Mouse (Mus musculus) limb, embryonic 14.5 days (tissue): ENCODE data around the gene Sgsm3. TPM values are rescaled to one million over a fixed set of nuclear protein-coding genes. Genes with fewer than 3 reads are reported as not detected.

Experiments used
- ATAC-seq: fragments of 200-750 bp; cut with Nextera tagmentation; 2 replicates; pipeline ENCODE4 v1.8.0; 2017; ENCODE audit warnings: low read depth, moderate number of reproducible peaks, moderate TSS enrichment; ENCODE audit not compliant: low FRiP score
- DNase-seq: peaks from one replicate; pipeline ENCODE4 v3.0.0-alpha.2; 2015; ENCODE audit warnings: low spot score
- H3K27ac ChIP-seq: fragments of 300-500 bp; sonication (generic); replicated peaks from 2 replicates; pipeline ENCODE4 v1.5.1; 2014; ENCODE audit warnings: low read depth, mild to moderate bottlenecking, low read length, moderate library complexity, mixed read lengths
- H3K27me3 ChIP-seq: fragments of 300-500 bp; sonication (generic); 2 replicates; pipeline ENCODE4 v1.6.1; 2014; ENCODE audit warnings: low read length, mixed read lengths; ENCODE audit not compliant: control insufficient read depth, insufficient read depth
- H3K36me3 ChIP-seq: fragments of 300-500 bp; sonication (generic); 2 replicates; pipeline ENCODE4 v1.6.1; 2014; ENCODE audit warnings: mild to moderate bottlenecking, low read length, moderate library complexity, mixed read lengths; ENCODE audit not compliant: control insufficient read depth, insufficient read depth
- H3K4me1 ChIP-seq: fragments of 300-500 bp; sonication (generic); 2 replicates; pipeline ENCODE4 v1.6.1; 2014; ENCODE audit warnings: antibody characterized with exemption, low read length, mixed read lengths; ENCODE audit not compliant: control insufficient read depth, insufficient read depth
- H3K4me2 ChIP-seq: fragments of 300-500 bp; sonication (generic); replicated peaks from 2 replicates; pipeline ENCODE4 v1.6.1; 2014; ENCODE audit warnings: low read depth, mild to moderate bottlenecking, low read length, moderate library complexity; ENCODE audit not compliant: severe bottlenecking
- H3K4me3 ChIP-seq: fragments of 300-500 bp; sonication (generic); replicated peaks from 2 replicates; pipeline ENCODE4 v1.5.1; 2014; ENCODE audit warnings: low read length
- H3K9ac ChIP-seq: fragments of 300-500 bp; sonication (generic); 2 replicates; pipeline ENCODE4 v1.6.1; 2014; ENCODE audit warnings: mild to moderate bottlenecking, low read depth, low read length, moderate library complexity; ENCODE audit not compliant: severe bottlenecking
- H3K9me3 ChIP-seq: fragments of 300-500 bp; sonication (generic); 2 replicates; pipeline ENCODE4 v1.6.1; 2016; ENCODE audit warnings: low read length; ENCODE audit not compliant: control insufficient read depth
- POLR2A ChIP-seq: fragments of 200-500 bp; IDR thresholded peaks from 2 replicates; pipeline ENCODE4 v1.8.0; 2012; ENCODE audit warnings: inconsistent platforms, mild to moderate bottlenecking, moderate library complexity, borderline replicate concordance; ENCODE audit not compliant: insufficient read depth, insufficient read length; ENCODE audit errors: extremely low read depth
- WGBS: fragments of 180-500 bp; shearing (Covaris S2); extraction: QIAGEN DNeasy Blood & Tissue Kit; methylation state at CpG from one replicate; pipeline ENCODE4 v1.1.7; 2014; 5-methylcytosine and 5-hydroxymethylcytosine counted together
- microRNA-seq: library from miRNA; unstranded; fragments of <30 nt; microRNA quantifications from one replicate; pipeline ENCODE4, GENCODE M21; 2016
- polyA plus RNA-seq, 2 experiments: library from polyadenylated mRNA; depleted of rRNA in 1 of 2; stranded (reverse) in 1 of 2; unstranded in 1 of 2; fragments of >200 nt; fragmentation: Nextera tagmentation in 1 of 2; extraction: Ambion mirVana in 1 of 2; gene quantifications; 2 replicates each; pipeline versions ENCODE4 v1.2.1 to v1.2.3; 2012 to 2014

Gene Sgsm3
- polyA plus RNA-seq, 2 experiments: 26.2 to 32.1 TPM

GRCm38 (mm10) chr15:81060975-81061374, 83.4 kb downstream of the Sgsm3 start:
- ATAC-seq: no peak
- DNase-seq: no peak
- H3K4me2 ChIP-seq: no peak overlapping the region
- no peaks in the 10 kb centered on the region for H3K27me3 ChIP-seq
- no peaks in the 10 kb centered on the region for H3K36me3 ChIP-seq
- no peak overlapping the region for H3K4me3 ChIP-seq
- no peak for TF ChIP-seq POLR2A
- H3K4me1 ChIP-seq: peaks cover 23% of the 10 kb centered on the region
- no peaks in the 10 kb centered on the region for H3K9me3 ChIP-seq
- no peak overlapping the region for H3K9ac ChIP-seq
- WGBS: 90% methylated on average over 2 of the region's 2 CpGs
- H3K27ac ChIP-seq: no peak overlapping the region

Small RNA genes lying within 50 kb of the gene (microRNA-seq; reads per million reads assigned to microRNA genes)
- gene Mir5113: 8.9 reads per million, percentile 20 among the genes with 10 or more reads in this experiment

Other genes with a start within 250 kb of the Sgsm3 start
- gene Adsl, start 29.3 kb upstream of the Sgsm3 start, polyA plus RNA-seq (2012; rRNA removed): 93.4 and 101 TPM in 2 replicates
- 114 and 117 TPM in 2 replicates for gene Adsl, start 29.3 kb upstream of the Sgsm3 start, polyA plus RNA-seq (2014; fragmentation: Nextera tagmentation; extraction: Ambion mirVana)
- 29.8 and 39.1 TPM in 2 replicates for gene Mrtfa, start 213.0 kb downstream of the Sgsm3 start, polyA plus RNA-seq (2012; rRNA removed)
- gene Mrtfa, start 213.0 kb downstream of the Sgsm3 start, polyA plus RNA-seq (2014; fragmentation: Nextera tagmentation; extraction: Ambion mirVana): 25.2 and 30.0 TPM in 2 replicates